Mouse (Mus musculus) spleen, postnatal 36 days (tissue): ENCODE measurements around the gene Olfr1336.
"Not testable (repeated sequence)": the region's sequence is repeated elsewhere in the genome, so short reads cannot be mapped to it uniquely, and the experiment has no call there.

Experiments used
- DNase-seq, 2 experiments: peaks; one replicate each; pipeline ENCODE4 v3.0.0; 2022; ENCODE audit warnings: low spot score in 2 of 2, mixed read lengths in 1 of 2

The Olfr1336 gene

GRCm38 (mm10) chr7:6455868-6456267 is at the start of gene Olfr1336:
TSS of gene Olfr1336 (plus strand) at chr7:6456168.
- no peak for DNase-seq

DNA sequence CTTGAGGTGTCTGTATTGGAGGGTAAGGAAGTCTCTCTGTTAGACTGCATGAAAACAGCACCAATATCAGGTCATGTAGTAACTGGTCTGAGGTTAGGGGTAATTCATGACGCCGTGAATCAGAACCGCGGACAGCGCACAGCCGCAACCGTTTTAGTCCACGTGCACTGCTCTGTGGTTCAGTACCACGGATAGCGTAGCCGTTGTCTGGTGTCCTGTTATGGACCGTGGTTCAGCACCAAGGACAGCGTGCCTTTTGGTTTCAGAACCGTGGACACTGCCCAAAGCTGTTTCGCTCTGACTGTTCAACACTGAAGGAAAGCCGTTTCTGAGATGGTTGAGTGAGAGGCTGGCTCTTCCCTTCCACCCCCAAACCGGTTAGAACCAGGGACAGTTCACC is 45.9 kb upstream of the Olfr1336 start, which contains the start of gene Gm20715:
Gene Gm20715 (plus strand): TSS at position 235 of the 400 bp plus-strand sequence.
- DNase-seq: peak; percentile 54 to 65

DNA sequence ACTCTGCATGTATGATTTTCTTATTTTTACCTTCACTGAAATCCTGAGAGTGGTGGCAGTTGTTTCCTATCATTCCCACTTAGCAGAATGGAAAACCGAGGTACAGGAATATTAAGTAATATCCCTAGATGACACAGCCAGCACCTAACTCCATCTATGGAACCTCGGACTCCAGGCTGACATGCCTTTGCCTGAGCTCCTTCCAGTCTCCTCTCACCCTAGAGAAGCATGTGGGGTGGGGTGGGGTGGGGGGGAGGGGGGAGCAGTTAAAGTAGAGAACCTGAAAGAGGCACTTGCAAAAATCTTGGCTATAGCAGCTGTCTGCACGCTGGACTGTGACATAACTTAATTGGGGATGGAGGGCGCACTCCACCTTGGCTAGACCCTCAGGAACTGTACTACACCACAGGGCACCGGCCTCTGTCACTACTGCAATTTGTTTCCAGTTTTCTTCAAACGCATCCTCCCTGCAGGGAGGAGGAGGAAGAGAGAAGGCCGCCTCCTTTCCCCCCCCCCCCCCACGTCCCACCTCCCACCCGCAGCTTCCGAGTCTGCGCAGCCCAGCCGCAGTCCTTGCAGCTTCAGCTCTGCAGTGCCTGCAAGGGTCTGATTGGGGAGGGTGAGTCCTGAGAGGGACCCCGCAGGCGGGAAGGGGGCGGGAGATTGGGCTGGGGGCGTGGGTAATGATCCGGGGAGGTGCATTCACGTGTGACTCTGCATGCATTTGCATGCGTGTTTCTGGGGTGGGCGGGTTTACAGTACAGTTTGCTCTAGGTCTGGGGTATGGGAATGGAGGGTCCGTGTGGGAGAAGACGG is 41.1 kb upstream of the Olfr1336 start:
- DNase-seq: no peak

- DNase-seq: no peak
Observed at GRCm38 (mm10) chr7:6415442-6415787, 40.6 kb upstream of the Olfr1336 start.

GRCm38 (mm10) chr7:6419894-6420293 is 36.1 kb upstream of the Olfr1336 start:
- no peak for DNase-seq

- DNase-seq: no peak
Observed at GRCm38 (mm10) chr7:6429381-6429780, 26.6 kb upstream of the Olfr1336 start.

GRCm38 (mm10) chr7:6430342-6430741 is 25.6 kb upstream of the Olfr1336 start:
- no peak for DNase-seq

DNA sequence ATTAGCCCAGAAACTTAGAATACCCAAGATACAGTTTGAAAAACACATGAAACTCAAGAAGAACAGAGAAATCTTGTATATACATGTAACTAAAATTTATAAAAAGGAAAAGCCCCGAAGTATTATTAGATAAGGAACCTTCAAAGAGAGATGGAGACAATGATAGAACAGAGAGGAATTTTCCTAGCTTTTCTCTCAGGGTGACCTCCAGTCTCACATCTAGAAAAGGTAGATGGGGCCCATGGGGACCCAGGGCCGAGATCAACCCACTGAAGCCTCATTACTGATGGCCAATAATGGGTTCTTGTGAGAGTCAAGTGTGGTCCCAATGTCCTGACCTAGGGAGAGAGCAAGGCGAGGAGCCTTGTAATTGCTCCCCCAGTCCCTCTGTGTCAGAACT is 17.6 kb upstream of the Olfr1336 start, which contains the start of gene Olfr1344:
Gene Olfr1344 (plus strand): TSS at position 301 of the 400 bp plus-strand sequence.
- no peak for DNase-seq

GRCm38 (mm10) chr7:6441173-6441572 is 14.8 kb upstream of the Olfr1336 start:
- DNase-seq: no peak

DNA sequence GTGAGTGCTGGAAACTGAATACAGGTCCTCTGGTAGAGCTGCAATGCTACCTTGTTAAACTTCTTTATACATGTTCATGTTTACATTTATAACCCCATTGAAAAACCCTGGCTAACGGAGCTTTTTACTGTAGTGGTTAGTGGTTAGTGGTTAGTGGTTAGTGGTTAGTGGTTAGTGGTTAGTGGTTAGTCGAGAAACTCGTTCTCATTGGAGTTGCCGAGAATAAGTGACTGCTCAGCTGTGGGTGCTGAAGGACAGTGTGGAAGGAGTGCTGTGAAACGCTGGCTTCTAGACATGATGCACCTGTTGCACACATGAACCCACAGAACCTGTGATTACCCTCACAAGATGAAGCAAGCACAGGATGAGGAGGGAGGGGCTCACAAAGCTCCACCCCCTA is 8.2 kb upstream of the Olfr1336 start:
- no peak for DNase-seq

GRCm38 (mm10) chr7:6456399-6456798 is 431 bp downstream of the Olfr1336 start:
- no peak for DNase-seq

GRCm38 (mm10) chr7:6466951-6467350 is 11.0 kb downstream of the Olfr1336 start, which contains the start of gene Olfr1346:
TSS of gene Olfr1346 (plus strand) at chr7:6467101.
- DNase-seq: no peak

GRCm38 (mm10) chr7:6477633-6478032 is 21.7 kb downstream of the Olfr1336 start:
- DNase-seq: not testable (repeated sequence)

DNA sequence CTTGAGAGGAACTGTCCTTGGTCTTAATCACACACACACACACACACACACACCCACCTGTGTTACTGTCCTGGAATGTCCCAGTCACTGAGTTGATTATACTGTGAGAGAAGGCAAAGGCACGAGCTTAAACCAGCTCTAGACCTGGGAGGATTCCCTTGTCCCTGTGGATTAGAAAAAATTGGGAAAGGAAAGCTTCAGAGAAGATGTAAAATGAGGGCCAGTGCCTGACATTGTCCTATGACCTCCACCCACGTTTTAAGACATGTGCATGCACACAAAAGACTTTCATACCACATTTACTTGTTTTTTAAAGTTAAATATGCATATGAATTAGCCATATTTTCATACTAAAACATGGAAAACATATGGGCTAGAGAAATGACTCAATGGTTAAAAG is 30.9 kb downstream of the Olfr1336 start, which contains the start of gene Olfr5:
Gene Olfr5 (minus strand): TSS at position 101 of the 400 bp plus-strand sequence.
- no peak for DNase-seq

GRCm38 (mm10) chr7:6499655-6500054 is 43.7 kb downstream of the Olfr1336 start, which contains the start of gene Olfr1347:
TSS of gene Olfr1347 (minus strand) at chr7:6499755.
- DNase-seq: no peak

GRCm38 (mm10) chr7:6508648-6509047 is 52.7 kb downstream of the Olfr1336 start, which contains the start of gene Olfr1348:
TSS of gene Olfr1348 (minus strand) at chr7:6508748.
- DNase-seq: no peak
